Mouse (Mus musculus): ENCODE results near the gene Myh3.

GRCm38 (mm10) chr11:67040483-67040882 is 37.6 kb upstream of the Myh3 start:
- TF ChIP-seq CTCF (conservative IDR thresholded peaks at IDR 0.05; ENCODE audit: insufficient read depth, insufficient read length, low read depth, low read length) (no peak), POLR2A (IDR thresholded peaks at IDR 0.05; ENCODE audit: low read depth, low read length) (no peak)
